Mouse (Mus musculus): ENCODE measurements at regions not wholly inside any gene's neighbourhood (a gene's known extent, or its start where the extent isn't known, plus 50 kb on each side); places are given as distances from the start of the nearest gene placed in this dataset.
A peak's percentile ranks its signal among the peaks of the same experiment; 100 is the strongest.

DNA sequence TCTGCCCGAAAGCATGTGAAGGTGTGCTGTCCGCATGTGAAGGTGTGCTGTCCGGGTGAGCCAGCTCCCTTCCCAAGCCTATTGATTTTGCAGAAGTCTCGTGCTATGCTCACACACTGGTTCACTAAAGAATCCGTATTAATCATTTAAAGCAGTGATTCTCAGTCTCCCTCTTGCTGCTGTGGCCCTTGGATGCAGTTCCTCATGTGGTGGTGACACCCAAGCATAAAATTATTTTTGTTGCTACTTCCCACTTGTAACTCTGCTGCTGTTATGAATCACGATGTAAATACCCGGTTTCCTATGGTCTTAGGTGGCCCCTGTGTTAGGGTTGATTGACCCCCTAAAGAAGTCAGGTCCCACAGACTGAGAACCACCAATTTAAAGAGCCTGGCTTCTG lies 55.7 kb upstream of the Emb start:
- no peak for DNase-seq (ENCODE audit: extremely low spot score in 1 of 2, low spot score in 2 of 2)
- intact Hi-C loops (cut with DNase I), result no loop called here

DNA sequence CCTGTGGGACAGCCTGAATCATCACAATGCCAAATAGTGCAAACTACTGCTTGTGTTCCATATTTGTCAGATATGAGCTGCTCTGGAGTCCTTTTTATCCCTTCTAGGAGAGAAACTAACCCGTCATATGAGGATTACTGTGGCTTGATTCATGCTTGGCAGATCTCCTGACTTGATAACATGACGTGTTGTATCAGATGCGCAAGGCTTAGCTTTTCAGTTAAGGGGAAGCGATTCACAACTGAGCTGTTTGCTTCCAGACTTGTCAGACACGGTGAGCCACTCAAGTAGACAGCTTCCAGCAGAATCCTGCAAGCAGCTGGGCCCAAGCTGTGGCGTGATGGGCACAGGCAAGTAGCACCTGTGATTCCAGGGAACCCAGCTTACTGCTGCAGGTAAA lies 64.5 kb upstream of the Emb start:
- DNase-seq (ENCODE audit: extremely low spot score in 1 of 2, low spot score in 2 of 2), result peak in 1 of 2 experiments; percentile 5
- intact Hi-C loops (cut with DNase I), result no loop called here

DNA sequence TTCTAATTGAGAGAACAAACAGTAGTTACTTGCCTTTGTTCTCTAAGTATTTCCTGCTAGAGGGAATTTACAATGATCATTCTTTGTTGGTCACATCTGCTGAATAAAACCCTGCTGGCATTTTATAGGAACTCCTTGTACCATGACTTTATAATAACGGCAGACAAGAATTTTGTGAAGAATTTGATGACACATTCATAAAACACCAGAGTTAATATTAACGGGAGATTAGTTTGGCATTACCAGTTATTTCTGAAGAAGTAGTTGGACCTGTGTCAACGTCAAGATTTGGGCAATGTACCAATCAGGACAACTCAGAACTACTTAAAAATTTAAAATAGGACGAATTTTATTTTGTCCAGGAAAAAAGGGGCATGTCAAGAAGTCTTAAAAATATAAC lies 65.1 kb upstream of the Emb start:
- intact Hi-C loops (cut with DNase I), result no loop called here
- no peak for DNase-seq (ENCODE audit: extremely low spot score in 1 of 2, low spot score in 2 of 2)

DNA sequence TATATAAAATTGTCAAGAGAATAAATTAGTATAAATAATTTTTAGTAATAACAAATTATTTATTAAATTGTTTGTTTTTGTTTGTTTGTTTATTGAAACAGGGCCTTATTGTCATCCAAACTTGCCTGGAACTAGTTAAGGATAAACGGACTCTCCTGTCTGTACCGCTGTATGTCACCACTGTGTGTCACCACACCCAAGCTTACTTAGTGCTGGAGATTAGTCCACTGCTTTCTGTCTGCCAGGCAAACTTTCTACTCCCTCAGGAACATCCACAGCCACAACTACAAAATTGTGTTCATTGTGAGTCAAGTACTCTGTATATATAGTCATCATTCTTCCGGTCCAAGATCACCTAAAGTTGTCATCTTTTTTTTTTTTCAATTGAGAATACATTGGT lies 74.0 kb upstream of the Emb start:
- DNase-seq (ENCODE audit: extremely low spot score in 1 of 2, low spot score in 2 of 2), result no peak
- intact Hi-C loops (cut with DNase I), result no loop called here

DNA sequence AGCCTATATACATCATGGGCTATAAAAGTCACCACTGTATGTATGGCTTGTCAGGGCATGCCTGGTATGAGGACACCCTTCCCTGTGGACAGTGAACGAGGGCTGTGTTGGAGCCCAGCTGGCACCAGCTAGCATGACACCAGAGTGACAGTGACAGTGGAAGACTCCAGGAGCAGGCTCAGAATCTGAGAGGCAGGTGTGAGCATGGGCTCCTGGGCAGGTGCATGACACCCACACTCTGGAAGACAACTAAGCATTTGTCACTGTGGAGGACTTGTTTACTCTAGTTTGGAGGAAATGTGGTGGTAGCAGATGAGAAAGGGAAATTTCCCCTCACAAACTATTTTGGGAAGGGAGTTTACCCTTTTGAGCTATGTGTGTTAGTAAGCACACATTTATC lies 76.2 kb upstream of the Emb start:
- intact Hi-C loops (cut with DNase I), result no loop called here
- DNase-seq (ENCODE audit: extremely low spot score in 1 of 2, low spot score in 2 of 2), result no peak

DNA sequence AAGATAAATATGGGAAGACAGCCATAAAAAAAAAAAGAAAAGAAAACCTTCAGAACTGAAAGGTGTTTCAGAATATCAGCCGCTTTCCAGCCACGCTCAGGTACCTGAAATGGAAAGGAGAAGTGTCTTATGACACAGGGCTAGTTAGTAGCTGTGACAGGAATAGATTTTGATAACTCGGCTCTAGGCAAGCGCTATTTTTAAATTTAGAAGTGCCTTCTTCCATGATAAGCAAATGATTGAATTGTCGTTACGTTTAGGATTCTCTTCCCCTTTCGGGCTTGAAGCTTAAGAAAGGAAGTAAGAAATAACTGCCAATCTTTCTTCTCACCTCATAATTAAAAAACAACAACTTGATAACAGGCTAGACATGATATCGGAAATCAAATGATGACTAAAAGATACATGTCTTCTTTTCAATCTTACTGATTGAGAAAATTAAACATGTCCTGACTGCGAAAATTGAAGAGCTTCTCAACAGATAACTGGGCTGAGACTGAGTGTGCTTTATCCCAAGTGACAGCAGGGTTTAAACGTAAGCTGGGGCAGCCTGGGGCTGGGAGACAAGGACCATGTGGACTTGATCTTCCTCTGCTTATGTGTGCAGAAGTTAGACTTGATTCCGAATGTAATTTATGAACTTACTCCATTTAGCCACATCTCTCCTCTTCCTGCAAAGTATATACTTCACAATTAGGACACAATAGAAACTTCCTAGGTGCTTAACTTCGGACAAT lies 80.4 kb upstream of the Emb start:
- no peak for DNase-seq (ENCODE audit: extremely low spot score in 1 of 2, low spot score in 2 of 2)
- intact Hi-C loops (cut with DNase I), result no loop called here

DNA sequence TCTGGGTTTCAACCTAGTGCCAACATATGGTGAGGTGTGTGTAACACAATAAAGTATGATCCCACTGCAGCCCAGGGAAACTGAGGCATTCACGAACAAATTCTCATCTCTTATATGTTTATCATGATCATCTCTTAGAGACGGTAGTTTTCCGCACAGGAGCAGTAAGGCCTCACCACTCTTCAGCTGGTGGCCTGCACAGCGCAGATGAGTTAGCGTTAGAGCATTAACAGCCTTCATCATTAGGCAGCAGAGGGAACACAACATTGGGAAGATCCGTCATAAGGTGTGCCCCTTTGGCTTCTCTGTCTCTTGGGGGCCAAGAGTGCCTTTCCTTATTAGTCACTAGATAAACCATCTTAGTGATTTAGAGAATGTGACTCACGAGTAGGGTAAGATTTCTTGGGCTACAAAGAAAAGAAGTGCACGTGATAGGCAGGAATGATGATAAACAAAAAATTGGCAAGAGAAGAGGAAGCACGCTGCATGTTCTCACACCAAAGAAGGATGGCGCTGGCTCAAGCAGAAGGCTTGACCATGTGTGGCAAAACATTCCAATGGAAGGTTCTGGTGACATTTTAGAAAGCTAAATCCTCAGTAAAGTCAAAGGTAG lies 81.1 kb upstream of the Emb start:
- intact Hi-C loops (cut with DNase I), result no loop called here
- DNase-seq (ENCODE audit: extremely low spot score in 1 of 2, low spot score in 2 of 2), result no peak

DNA sequence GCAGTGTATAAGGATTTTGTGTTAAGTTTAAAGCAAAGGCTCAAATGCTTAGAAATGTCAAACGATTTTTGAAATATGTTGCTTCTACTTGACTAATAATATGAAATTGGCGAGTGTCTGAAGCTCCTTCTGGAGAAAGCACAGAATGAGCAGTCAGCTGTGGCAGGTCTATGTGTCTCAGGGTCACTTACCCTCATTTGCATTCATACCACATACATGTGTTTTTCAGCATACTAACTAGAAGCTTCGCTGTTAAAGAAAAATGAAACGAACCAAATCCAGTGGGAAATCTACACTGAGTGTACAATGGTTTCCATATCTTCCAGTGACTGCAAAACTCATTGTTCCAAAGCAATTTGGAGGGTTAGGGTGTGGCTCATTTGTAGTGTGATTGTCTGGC lies 88.7 kb upstream of the Emb start:
- intact Hi-C loops (cut with DNase I), result no loop called here
- DNase-seq (ENCODE audit: extremely low spot score in 1 of 2, low spot score in 2 of 2), result no peak

DNA sequence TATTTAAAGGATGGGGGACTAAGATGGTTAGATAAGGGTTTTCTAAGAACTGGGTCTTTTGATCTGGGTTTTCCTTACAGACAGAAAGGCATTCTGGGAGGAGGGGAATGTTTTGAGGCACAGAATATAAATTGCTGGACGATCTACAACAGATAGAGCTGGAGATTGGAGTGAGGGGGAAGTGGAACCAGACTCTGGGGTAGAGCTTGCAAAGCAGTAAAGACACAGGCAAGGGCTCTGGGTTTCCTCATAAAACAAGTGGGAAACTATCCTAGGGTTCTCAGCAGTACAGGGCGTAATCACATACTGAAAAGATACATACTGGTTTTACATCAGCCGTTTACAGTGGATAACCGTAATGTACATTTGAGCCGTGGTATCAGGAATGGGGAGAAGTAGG lies 89.5 kb upstream of the Parp8 start:
- DNase-seq (ENCODE audit: extremely low spot score in 1 of 2, low spot score in 2 of 2), result no peak

DNA sequence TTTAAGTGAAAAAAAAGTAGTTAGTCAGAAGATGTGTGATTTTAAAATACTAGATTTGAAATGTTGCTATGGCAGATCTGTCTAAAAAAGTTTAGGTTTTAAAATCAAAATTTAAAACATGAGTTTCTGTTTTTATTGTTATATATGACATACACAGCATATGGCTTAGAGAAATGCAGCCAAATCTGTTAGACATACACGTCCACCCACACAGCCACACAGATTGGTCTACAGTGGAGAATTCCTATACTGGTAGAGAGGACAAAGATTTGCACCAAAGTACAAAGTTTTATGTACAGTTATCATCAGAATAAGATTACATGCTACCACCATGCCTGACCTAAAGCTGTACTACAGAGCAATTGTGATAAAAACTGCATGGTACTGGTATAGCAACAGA lies 87.1 kb upstream of the Parp8 start:
- peak in 1 of 2 experiments; percentile 20 for DNase-seq (ENCODE audit: extremely low spot score in 1 of 2, low spot score in 2 of 2)
- intact Hi-C loops (cut with DNase I), result no loop called here

More for the DNA sequence above, 89.5 kb upstream of the Parp8 start:
- intact Hi-C loops (cut with DNase I), result no loop called here

DNA sequence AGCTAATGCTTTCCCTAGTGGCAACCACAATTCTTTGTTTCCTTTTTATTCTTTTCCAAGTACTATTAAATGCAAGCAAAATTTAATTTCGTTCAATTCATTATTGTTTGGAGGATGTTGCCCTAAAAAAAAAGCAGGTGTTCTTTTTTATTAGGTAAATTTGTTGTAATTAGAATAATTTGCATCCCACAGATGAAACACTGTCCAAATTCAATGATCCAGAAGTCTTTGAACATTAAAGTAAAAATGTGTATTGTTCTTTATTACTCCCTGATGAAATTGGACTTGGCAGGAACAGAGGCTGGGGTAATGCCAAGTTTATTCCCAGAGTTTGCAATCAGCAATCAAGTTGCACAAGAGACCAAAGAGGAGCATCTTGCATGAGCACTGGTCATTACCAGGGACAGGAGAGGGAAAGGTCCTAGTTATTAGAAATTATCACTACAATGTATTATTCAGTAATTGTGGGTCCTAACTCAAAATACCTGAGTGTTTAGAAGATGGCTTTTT lies 79.9 kb upstream of the Parp8 start:
- no peak for DNase-seq (ENCODE audit: extremely low spot score in 1 of 2, low spot score in 2 of 2)
- intact Hi-C loops (cut with DNase I), result no loop called here

DNA sequence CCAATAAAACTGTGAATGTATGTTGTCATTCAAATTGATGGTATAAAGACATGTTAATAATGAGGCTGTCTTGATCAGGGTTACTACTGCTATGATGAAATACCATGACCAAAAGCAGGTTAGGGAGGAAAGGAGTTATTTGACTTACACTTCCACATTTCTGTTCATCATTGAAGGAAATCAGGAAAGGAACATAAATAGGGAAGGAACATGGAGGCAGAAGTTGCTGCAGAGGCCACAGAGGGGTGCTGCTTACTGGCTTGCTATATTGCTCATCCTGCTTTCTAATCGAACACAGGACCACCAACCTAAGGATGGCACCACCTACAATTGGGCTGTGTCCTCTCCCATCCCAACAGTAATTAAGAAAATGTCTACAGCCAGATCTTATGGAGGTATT lies 69.4 kb upstream of the Parp8 start:
- no peak for DNase-seq (ENCODE audit: extremely low spot score in 1 of 2, low spot score in 2 of 2)
- intact Hi-C loops (cut with DNase I), result no loop called here

DNA sequence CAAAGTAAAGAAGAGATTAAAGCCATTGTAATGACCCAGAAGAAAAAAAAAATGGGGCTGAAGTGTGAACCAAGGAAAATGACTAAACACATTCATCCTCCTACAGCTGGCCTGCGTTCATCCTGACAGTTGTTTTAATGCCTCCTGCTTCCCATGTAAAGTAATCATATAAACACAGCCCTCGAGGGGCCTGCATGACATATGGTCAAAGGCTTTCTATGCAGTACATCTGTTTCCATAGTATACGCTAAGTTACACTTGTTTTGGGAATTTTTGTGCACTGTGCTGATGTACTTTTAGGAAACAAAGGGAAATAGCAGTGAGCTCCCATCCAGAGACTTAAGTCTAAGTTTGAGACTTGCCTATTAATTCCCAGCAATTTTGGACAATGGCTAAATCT lies 63.3 kb upstream of the Parp8 start:
- DNase-seq (ENCODE audit: extremely low spot score in 1 of 2, low spot score in 2 of 2), result no peak
- intact Hi-C loops (cut with DNase I), result no loop called here

DNA sequence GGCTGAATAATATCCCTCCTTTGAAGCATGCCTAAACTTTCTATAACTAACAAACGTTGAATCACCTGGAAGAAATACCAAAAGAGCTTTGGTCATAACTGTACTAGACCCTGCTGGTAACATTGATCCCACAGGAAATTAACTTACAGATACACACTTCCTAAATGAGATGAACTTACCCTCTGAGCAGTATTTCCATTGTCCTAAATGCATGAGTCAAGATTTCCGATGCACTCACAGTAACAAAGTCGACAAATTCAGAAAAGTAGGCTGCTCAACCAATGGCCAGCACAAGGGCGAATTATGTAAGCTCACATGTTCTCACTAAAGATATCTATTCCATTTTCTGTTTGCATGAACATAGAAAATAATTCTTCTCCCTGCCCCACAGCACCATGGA lies 57.4 kb upstream of the Parp8 start:
- DNase-seq (ENCODE audit: extremely low spot score in 1 of 2, low spot score in 2 of 2), result no peak
- intact Hi-C loops (cut with DNase I), result no loop called here

DNA sequence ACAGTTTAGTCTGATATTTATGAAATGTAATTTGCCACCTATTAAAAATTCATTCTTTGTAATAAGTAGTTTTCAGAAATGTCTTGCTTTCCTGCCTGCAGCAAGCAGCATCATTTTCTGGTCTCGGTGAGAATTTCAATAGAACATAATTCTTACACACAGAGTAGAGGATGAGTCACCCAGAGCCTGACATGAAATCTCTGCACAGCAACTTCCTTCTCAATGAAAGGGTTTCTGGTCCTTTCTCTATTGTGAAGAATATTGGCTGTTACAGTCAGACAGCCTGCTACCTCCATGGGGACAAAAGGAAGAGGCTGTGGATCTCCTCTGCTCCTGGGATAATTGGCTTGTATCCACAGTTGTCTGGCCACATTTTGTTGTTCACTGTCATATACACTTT lies 54.0 kb upstream of the Parp8 start:
- intact Hi-C loops (cut with DNase I), result no loop called here
- no peak for DNase-seq (ENCODE audit: extremely low spot score in 1 of 2, low spot score in 2 of 2)

Data from left cerebral cortex, postnatal 10 days (tissue).